Mouse (Mus musculus) neural tube, embryonic 13.5 days (tissue): ENCODE measurements at regions not wholly inside any gene's neighbourhood (a gene's known extent, or its start where the extent isn't known, plus 50 kb on each side); places are given as distances from the start of the nearest gene placed in this dataset.

ENCODE experiments used
- ATAC-seq: fragments of 200-750 bp; cut with Nextera tagmentation; 2 replicates; pipeline ENCODE4 v1.8.0; 2017; ENCODE audit warnings: low read depth, mild to moderate bottlenecking, moderate TSS enrichment, moderate library complexity
- H3K27ac ChIP-seq: fragments of 300-500 bp; sonication (generic); replicated peaks from 2 replicates; pipeline ENCODE4 v1.5.1; 2015; ENCODE audit warnings: moderate library complexity, mild to moderate bottlenecking, inconsistent platforms
- H3K27me3 ChIP-seq: fragments of 300-500 bp; sonication (generic); 2 replicates; pipeline ENCODE4 v1.6.1; 2015; ENCODE audit warnings: mild to moderate bottlenecking, inconsistent platforms
- H3K36me3 ChIP-seq: fragments of 300-500 bp; sonication (generic); 2 replicates; pipeline ENCODE4 v1.6.1; 2015; ENCODE audit warnings: mild to moderate bottlenecking, inconsistent platforms
- H3K4me1 ChIP-seq: fragments of 300-500 bp; sonication (generic); replicated peaks from 2 replicates; pipeline ENCODE4 v1.6.1; 2015; ENCODE audit warnings: inconsistent platforms
- H3K4me2 ChIP-seq: fragments of 300-500 bp; sonication (generic); 2 replicates; pipeline ENCODE4 v1.6.1; 2015; ENCODE audit warnings: inconsistent platforms, mild to moderate bottlenecking, moderate library complexity
- H3K4me3 ChIP-seq: fragments of 300-500 bp; sonication (generic); 2 replicates; pipeline ENCODE4 v1.5.1; 2015; ENCODE audit warnings: mild to moderate bottlenecking, inconsistent platforms
- H3K9ac ChIP-seq: fragments of 300-500 bp; sonication (generic); 2 replicates; pipeline ENCODE4 v1.6.1; 2015; ENCODE audit warnings: moderate library complexity, mild to moderate bottlenecking, inconsistent platforms
- H3K9me3 ChIP-seq: fragments of 300-500 bp; sonication (generic); 2 replicates; pipeline ENCODE4 v1.6.1; 2016; ENCODE audit warnings: inconsistent platforms
- WGBS: fragments of 180-500 bp; shearing (Covaris S2); methylation state at CpG from one replicate; pipeline ENCODE4 v1.1.7; 2015; 5-methylcytosine and 5-hydroxymethylcytosine counted together

- Histone ChIP-seq H3K36me3 (no peaks in the 10 kb centered on the region), H3K9ac (no peak overlapping the region), H3K4me2 (no peak overlapping the region), H3K27me3 (peaks cover 73% of the 10 kb centered on the region), H3K9me3 (no peaks in the 10 kb centered on the region), H3K4me3 (no peak overlapping the region), H3K4me1 (peaks cover 32% of the 10 kb centered on the region), H3K27ac (no peak overlapping the region)
- ATAC-seq: no peak
- WGBS: 58% methylated on average over 6 of the region's 6 CpGs
Observed at GRCm38 (mm10) chr9:35328503-35328902, 60.8 kb downstream of the Rpusd4 start.

- ATAC-seq: no peak
- H3K9me3 ChIP-seq: no peaks in the 10 kb centered on the region
Observed at GRCm38 (mm10) chr9:35330386-35330785, 62.7 kb downstream of the Rpusd4 start.

GRCm38 (mm10) chr9:35331241-35331680 is 63.6 kb downstream of the Rpusd4 start:
- peak; percentile 92 for ATAC-seq
- Histone ChIP-seq H3K9ac (peak overlapping the region; percentile 34; the same call in 1 of the 2 replicates), H3K27me3 (peaks cover 80% of the 10 kb centered on the region), H3K4me2 (no peak overlapping the region), H3K4me3 (no peak overlapping the region), H3K4me1 (peaks cover 58% of the 10 kb centered on the region), H3K27ac (peak overlapping the region; percentile 34; the same call in 1 of the 2 replicates), H3K36me3 (no peaks in the 10 kb centered on the region), H3K9me3 (no peaks in the 10 kb centered on the region)
- WGBS: 4% methylated on average over 7 of the region's 7 CpGs

More at GRCm38 (mm10) chr9:35330386-35330785, 62.7 kb downstream of the Rpusd4 start:
- Histone ChIP-seq H3K4me2 (no peak overlapping the region), H3K9ac (no peak overlapping the region), H3K4me3 (no peak overlapping the region), H3K4me1 (peaks cover 49% of the 10 kb centered on the region), H3K36me3 (no peaks in the 10 kb centered on the region), H3K27ac (no peak overlapping the region), H3K27me3 (peaks cover 80% of the 10 kb centered on the region)
- WGBS: 70% methylated on average over 2 of the region's 2 CpGs

- Histone ChIP-seq H3K9me3 (no peaks in the 10 kb centered on the region), H3K27ac (no peak overlapping the region), H3K4me1 (peaks cover 67% of the 10 kb centered on the region), H3K4me2 (no peak overlapping the region), H3K4me3 (no peak overlapping the region), H3K36me3 (no peaks in the 10 kb centered on the region), H3K27me3 (peaks cover 64% of the 10 kb centered on the region), H3K9ac (no peak overlapping the region)
- no peak for ATAC-seq
- WGBS: 73% methylated on average over 11 of the region's 11 CpGs
Observed at GRCm38 (mm10) chr9:35332688-35333630, 65.3 kb downstream of the Rpusd4 start.

DNA sequence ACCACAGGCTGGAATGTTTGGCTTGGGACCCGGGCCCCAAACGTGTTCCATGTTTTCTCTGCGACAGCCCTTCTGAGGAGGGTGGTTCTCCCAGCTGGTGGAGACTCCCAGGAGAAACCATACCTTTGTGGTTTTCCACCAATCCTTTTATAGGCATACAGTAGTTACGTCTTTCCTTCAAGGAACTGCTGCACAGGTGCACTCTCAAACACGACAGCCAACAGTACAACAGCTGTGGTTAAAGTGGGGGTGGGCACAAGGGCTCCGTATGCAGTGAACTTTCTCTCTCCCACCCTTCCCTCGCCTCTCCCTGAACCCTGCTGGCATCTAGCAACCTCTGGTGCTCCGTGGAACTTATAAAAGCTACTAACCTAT is 66.0 kb downstream of the Rpusd4 start:
- Histone ChIP-seq H3K27me3 (peaks cover 65% of the 10 kb centered on the region), H3K4me2 (no peak overlapping the region), H3K9ac (no peak overlapping the region), H3K36me3 (no peaks in the 10 kb centered on the region), H3K27ac (no peak overlapping the region), H3K4me1 (peaks cover 67% of the 10 kb centered on the region), H3K4me3 (no peak overlapping the region), H3K9me3 (no peaks in the 10 kb centered on the region)
- no peak for ATAC-seq
- whole genome bisulfite sequencing: 78% methylated on average over 8 of the region's 8 CpGs

DNA sequence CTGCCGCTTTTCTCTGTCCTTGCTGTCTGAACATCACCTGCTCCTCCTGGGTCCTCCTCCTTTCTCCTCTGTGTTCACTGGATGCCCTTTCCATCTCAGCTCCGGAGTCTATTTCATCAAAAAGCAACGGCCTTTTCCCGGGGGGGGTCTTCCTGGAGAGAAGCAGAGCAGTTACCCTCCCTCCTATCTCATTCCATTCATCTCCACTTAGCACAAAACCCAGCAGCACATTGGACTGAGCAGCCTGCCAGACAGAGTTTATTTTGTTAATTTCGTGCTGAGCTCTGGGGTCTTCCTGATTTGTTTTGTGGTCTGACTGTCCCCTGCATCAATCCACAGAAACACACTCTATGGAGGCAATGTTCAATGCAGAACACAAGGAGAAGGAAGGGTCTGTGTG is 66.9 kb downstream of the Rpusd4 start:
- H3K4me3 ChIP-seq: no peak overlapping the region
- no peaks in the 10 kb centered on the region for H3K9me3 ChIP-seq
- H3K27me3 ChIP-seq: peaks cover 65% of the 10 kb centered on the region
- no peak overlapping the region for H3K27ac ChIP-seq
- peaks cover 67% of the 10 kb centered on the region for H3K4me1 ChIP-seq
- no peak overlapping the region for H3K9ac ChIP-seq
- no peaks in the 10 kb centered on the region for H3K36me3 ChIP-seq
- ATAC-seq: no peak
- 65% methylated on average over 5 of the region's 5 CpGs for WGBS
- H3K4me2 ChIP-seq: no peak overlapping the region

GRCm38 (mm10) chr9:35335181-35335580 is 67.5 kb downstream of the Rpusd4 start:
- peaks cover 62% of the 10 kb centered on the region for H3K4me1 ChIP-seq
- no peak overlapping the region for H3K4me3 ChIP-seq
- H3K36me3 ChIP-seq: no peaks in the 10 kb centered on the region
- 89% methylated on average over 3 of the region's 3 CpGs for WGBS
- no peak for ATAC-seq
- H3K27ac ChIP-seq: no peak overlapping the region
- no peak overlapping the region for H3K9ac ChIP-seq
- H3K27me3 ChIP-seq: peaks cover 65% of the 10 kb centered on the region
- no peak overlapping the region for H3K4me2 ChIP-seq
- H3K9me3 ChIP-seq: no peaks in the 10 kb centered on the region

DNA sequence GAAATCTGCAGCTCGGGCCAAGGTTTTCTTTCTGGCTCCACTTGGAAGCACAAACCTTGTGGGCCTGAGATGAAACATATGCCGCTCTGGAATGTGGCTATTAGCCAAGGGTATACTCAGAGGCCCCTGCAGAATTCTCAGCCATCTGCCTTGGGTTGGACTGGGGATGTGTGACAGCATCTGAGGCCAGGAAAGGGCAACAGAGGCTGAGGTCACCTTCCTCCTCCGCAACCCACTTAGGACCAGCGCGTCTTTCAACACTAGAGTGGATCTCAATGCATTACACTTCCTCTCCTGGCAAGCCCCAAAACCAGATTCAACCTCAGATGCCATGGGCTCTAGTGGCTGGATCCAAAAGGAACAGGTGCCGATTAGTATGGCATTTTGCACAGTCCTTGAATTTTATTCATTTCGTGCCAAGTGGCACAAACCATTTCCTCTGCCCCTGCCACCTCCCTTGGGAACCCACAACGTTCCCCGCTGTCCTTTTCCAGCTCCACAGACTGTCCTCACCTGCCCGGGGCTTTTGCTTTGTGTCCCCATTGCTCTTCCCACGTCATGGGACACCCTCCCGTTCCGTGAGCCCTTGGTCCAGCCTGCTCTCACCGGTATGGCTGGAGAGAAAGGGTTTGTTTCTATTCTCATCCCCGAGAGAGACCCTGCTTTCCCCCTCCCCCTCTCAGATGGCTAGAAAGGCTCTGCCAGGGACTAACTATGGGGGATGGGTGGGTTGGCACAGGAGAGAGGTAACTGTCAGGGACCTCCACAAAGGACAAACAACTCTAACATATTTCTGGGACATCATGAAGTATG is 68.4 kb downstream of the Rpusd4 start:
- Histone ChIP-seq H3K9ac (no peak overlapping the region), H3K27ac (no peak overlapping the region), H3K9me3 (no peaks in the 10 kb centered on the region), H3K27me3 (peaks cover 63% of the 10 kb centered on the region), H3K4me1 (peaks cover 61% of the 10 kb centered on the region), H3K36me3 (no peaks in the 10 kb centered on the region), H3K4me3 (no peak overlapping the region), H3K4me2 (0 out of 2 replicates have a peak overlapping the region, but pooled peaks have one; percentile 3)
- 0 out of 2 replicates have a peak, but pooled peaks have one; percentile 64 for ATAC-seq
- 51% methylated on average over 15 of the region's 15 CpGs for WGBS

GRCm38 (mm10) chr9:35336701-35337055 is 69.0 kb downstream of the Rpusd4 start:
- Histone ChIP-seq H3K4me1 (peaks cover 55% of the 10 kb centered on the region), H3K9me3 (no peaks in the 10 kb centered on the region), H3K9ac (no peak overlapping the region), H3K4me2 (no peak overlapping the region), H3K27me3 (peaks cover 69% of the 10 kb centered on the region), H3K36me3 (no peaks in the 10 kb centered on the region), H3K27ac (no peak overlapping the region), H3K4me3 (no peak overlapping the region)
- WGBS: 70% methylated on average over 5 of the region's 5 CpGs
- no peak for ATAC-seq

- Histone ChIP-seq H3K9ac (no peak overlapping the region), H3K9me3 (no peaks in the 10 kb centered on the region), H3K4me1 (peaks cover 49% of the 10 kb centered on the region), H3K27me3 (peaks cover 58% of the 10 kb centered on the region), H3K4me3 (no peak overlapping the region), H3K36me3 (no peaks in the 10 kb centered on the region), H3K4me2 (no peak overlapping the region), H3K27ac (no peak overlapping the region)
- WGBS: 86% methylated on average over 5 of the region's 5 CpGs
- no peak for ATAC-seq
Observed at GRCm38 (mm10) chr9:35338858-35339257, 71.2 kb downstream of the Rpusd4 start.

DNA sequence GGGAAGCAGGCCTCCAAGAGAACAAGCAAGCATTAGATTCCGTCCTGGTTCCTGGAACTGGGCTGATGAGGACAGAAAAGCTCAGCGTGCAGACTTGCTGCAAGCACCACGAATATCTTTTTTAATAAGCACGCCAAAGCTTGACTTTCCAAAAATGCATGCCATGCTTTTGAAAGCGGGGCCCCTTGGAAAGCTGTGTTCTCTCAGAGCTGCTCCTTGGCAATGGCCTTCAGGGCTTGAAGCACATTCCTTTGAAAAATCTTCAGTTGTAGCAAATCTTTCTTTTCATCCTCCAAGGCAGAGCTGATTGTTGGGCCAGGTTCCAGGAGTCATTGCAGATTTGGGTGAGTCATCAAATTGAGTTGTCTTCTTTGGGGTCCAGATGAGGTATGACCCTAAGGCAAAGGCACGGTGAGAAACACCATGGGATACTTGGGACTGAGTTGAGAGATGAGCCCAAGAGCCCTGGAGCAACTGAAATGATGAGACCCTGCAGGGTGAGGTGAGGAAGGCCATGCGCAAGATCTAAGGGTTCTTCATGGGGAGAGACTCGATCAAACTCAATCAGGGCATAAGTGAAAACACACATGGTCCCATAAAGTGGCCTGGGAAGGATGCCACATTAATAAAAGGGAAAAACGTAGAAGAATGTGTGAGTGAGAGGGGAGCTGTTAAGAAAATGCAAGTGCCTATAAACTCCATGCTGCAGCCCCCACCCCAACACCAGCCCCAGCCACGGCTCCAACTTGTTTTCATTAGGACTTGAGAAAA is 72.0 kb downstream of the Rpusd4 start:
- WGBS: 86% methylated on average over 10 of the region's 10 CpGs
- H3K27ac ChIP-seq: no peak overlapping the region
- peaks cover 50% of the 10 kb centered on the region for H3K27me3 ChIP-seq
- H3K4me3 ChIP-seq: no peak overlapping the region
- no peak overlapping the region for H3K9ac ChIP-seq
- ATAC-seq: no peak
- H3K4me1 ChIP-seq: peaks cover 42% of the 10 kb centered on the region
- no peaks in the 10 kb centered on the region for H3K36me3 ChIP-seq
- no peaks in the 10 kb centered on the region for H3K9me3 ChIP-seq
- no peak overlapping the region for H3K4me2 ChIP-seq

DNA sequence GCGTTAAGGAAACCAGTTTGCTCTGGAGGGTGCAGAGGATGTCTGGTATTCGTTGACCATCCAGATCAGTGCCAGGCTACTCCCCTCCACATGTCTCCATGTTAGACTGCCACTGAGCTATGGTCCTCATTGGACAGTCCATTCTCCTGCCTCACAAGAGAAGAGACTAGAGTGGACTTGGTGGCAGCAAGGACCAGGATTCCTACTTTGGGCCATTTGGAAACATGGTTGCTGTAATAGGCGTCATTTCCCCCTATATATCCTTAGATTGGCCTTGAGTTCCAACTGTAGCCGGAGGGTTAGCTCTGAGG is 72.6 kb downstream of the Rpusd4 start:
- WGBS: 93% methylated on average over 4 of the region's 4 CpGs
- no peak overlapping the region for H3K4me2 ChIP-seq
- H3K4me1 ChIP-seq: peaks cover 37% of the 10 kb centered on the region
- H3K9me3 ChIP-seq: no peaks in the 10 kb centered on the region
- peaks cover 49% of the 10 kb centered on the region for H3K27me3 ChIP-seq
- H3K4me3 ChIP-seq: no peak overlapping the region
- H3K9ac ChIP-seq: no peak overlapping the region
- H3K36me3 ChIP-seq: no peaks in the 10 kb centered on the region
- no peak for ATAC-seq
- no peak overlapping the region for H3K27ac ChIP-seq
